Mouse (Mus musculus) limb, embryonic 15.5 days (tissue): ENCODE results near the gene Adcy10. TPM values are rescaled to one million over a fixed set of nuclear protein-coding genes. Genes with fewer than 3 reads are reported as not detected.

Experiments
- ATAC-seq: fragments of 200-750 bp; cut with Nextera tagmentation; 2 replicates; pipeline ENCODE4 v1.8.0; 2017; ENCODE audit warnings: low read depth, moderate TSS enrichment; ENCODE audit not compliant: insufficient number of reproducible peaks, low FRiP score, low TSS enrichment
- H3K27ac ChIP-seq: fragments of 300-500 bp; sonication (generic); 2 replicates; pipeline ENCODE4 v1.5.1; 2015; ENCODE audit warnings: moderate library complexity, mild to moderate bottlenecking, inconsistent platforms
- H3K27me3 ChIP-seq: fragments of 300-500 bp; sonication (generic); 2 replicates; pipeline ENCODE4 v1.6.1; 2015; ENCODE audit warnings: inconsistent platforms
- H3K36me3 ChIP-seq: fragments of 300-500 bp; sonication (generic); 2 replicates; pipeline ENCODE4 v1.6.1; 2015; ENCODE audit warnings: inconsistent platforms
- H3K4me1 ChIP-seq: fragments of 300-500 bp; sonication (generic); 2 replicates; pipeline ENCODE4 v1.6.1; 2015; ENCODE audit warnings: inconsistent platforms
- H3K4me2 ChIP-seq: fragments of 300-500 bp; sonication (generic); 2 replicates; pipeline ENCODE4 v1.6.1; 2015; ENCODE audit warnings: mild to moderate bottlenecking, inconsistent platforms
- H3K4me3 ChIP-seq: fragments of 300-500 bp; sonication (generic); 2 replicates; pipeline ENCODE4 v1.5.1; 2015; ENCODE audit warnings: mild to moderate bottlenecking, inconsistent platforms
- H3K9ac ChIP-seq: fragments of 300-500 bp; sonication (generic); 2 replicates; pipeline ENCODE4 v1.6.1; 2015; ENCODE audit warnings: inconsistent platforms
- H3K9me3 ChIP-seq: fragments of 300-500 bp; sonication (generic); 2 replicates; pipeline ENCODE4 v1.6.1; 2016; ENCODE audit warnings: inconsistent platforms
- WGBS: fragments of 180-500 bp; shearing (Covaris S2); methylation state at CpG from one replicate; pipeline ENCODE4 v1.1.7; 2015; 5-methylcytosine and 5-hydroxymethylcytosine counted together
- polyA plus RNA-seq: library from polyadenylated mRNA; unstranded; fragments of >200 nt; fragmentation: Nextera tagmentation; extraction: Ambion mirVana; gene quantifications from 2 replicates; pipeline ENCODE4 v1.2.1, GENCODE M21; 2015

The Adcy10 gene
- polyA plus RNA-seq, 1 experiment from 2014 or later: 0.13 TPM

DNA sequence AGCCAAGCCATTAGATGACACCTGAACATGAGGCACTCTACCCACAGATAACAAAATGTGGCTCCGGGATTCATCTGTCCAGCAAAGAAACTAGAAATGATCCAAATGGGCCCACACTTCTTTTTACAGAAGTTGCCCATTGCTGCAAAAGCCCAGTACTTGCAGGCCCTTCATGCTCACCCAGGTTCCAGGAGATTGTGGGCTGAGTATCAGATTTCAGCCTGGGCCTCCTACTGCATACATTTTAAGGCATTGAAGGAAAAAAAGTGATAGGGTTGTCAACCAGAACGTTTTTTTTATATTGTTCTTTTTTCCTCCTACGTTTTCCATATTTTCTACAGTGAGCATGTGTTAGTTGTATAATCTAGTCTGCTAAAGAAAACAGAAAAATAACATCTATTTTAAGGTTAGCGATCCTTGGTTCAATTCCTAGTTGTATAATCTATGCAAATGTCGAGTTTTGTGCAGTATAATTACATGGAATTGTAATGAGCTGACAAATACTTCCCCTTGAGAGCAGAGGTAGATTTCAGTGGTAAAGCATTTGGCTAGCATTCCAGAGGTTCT lies 52.3 kb downstream of the Adcy10 start:
- H3K27me3 ChIP-seq: no peaks in the 10 kb centered on the region
- no peak overlapping the region for H3K9ac ChIP-seq
- ATAC-seq: no peak
- H3K27ac ChIP-seq: no peak overlapping the region
- 51% methylated on average over 5 of the region's 5 CpGs for WGBS
- H3K4me3 ChIP-seq: no peak overlapping the region
- no peaks in the 10 kb centered on the region for H3K36me3 ChIP-seq
- no peaks in the 10 kb centered on the region for H3K4me1 ChIP-seq
- H3K4me2 ChIP-seq: no peak overlapping the region
- H3K9me3 ChIP-seq: no peaks in the 10 kb centered on the region

DNA sequence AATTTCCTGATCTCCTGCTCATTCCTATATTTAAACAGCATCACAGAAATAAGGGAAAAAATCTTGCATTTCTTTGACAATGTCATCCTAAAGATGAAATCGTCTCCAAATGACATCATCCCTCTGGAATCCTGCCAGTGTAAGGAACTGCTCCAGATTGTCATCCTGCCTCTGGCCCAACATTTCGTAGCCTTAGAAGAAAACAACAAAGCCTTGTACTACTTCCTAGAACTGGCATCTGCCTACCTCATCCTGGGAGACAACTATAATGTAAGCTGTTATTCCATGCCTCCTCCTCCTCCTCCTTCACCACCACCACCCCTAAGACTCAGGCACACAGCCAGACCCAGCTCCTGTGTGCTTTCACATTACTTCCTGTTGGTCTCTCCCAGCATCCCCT lies 71.7 kb downstream of the Adcy10 start:
- no peaks in the 10 kb centered on the region for H3K9me3 ChIP-seq
- 48% methylated on average over 2 of the region's 2 CpGs for WGBS
- ATAC-seq: no peak

DNA sequence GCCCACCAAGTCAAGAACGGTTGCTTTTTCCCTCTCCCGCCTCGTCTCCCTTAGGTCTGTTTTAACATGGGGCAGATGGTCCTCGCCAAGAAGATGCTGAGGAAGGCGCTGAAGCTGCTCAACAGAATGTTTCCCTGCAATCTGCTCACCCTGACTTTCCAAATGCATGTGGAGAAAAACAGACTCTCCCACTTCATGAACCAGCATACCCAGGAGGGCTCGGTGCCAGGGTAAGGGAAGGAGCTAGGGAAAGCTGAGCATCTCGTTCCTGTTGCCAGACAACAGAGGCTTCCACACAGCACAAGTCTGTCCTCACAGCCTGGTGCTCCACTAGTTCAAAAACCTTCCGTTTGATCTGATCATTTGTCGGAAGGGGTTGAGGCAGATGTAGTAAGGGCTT lies 74.1 kb downstream of the Adcy10 start:
- Histone ChIP-seq H3K27me3 (no peaks in the 10 kb centered on the region), H3K4me3 (no peak overlapping the region), H3K4me1 (no peaks in the 10 kb centered on the region), H3K27ac (no peak overlapping the region), H3K9me3 (no peaks in the 10 kb centered on the region), H3K9ac (no peak overlapping the region), H3K36me3 (no peaks in the 10 kb centered on the region), H3K4me2 (no peak overlapping the region)
- 84% methylated on average over 9 of the region's 9 CpGs for WGBS
- no peak for ATAC-seq

More for the DNA sequence above, 71.7 kb downstream of the Adcy10 start:
- H3K36me3 ChIP-seq: no peaks in the 10 kb centered on the region
- no peaks in the 10 kb centered on the region for H3K4me1 ChIP-seq
- H3K9ac ChIP-seq: no peak overlapping the region
- H3K4me2 ChIP-seq: no peak overlapping the region
- H3K27ac ChIP-seq: no peak overlapping the region
- H3K4me3 ChIP-seq: no peak overlapping the region
- H3K27me3 ChIP-seq: no peaks in the 10 kb centered on the region

DNA sequence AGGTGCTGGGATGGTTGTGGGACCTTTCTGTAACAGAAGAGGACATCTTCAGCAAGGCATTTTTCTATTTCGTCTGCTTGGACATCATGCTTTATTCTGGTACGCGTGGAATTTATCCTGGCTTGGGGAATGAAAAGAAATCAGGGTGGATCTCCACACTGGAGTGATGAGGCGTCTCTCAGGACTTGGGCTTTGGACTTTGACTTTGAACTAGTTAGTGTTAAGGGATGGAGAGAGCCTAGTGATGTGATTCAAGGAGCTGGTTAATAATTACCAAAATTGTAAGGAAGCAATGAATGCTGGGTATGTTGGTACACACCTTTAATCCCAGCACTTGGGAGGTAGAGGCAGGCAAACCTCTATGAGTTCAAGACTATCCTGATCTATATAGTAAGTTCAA lies 80.3 kb downstream of the Adcy10 start:
- Histone ChIP-seq H3K9ac (no peak overlapping the region), H3K4me2 (no peak overlapping the region), H3K4me1 (no peaks in the 10 kb centered on the region), H3K4me3 (no peak overlapping the region), H3K27me3 (no peaks in the 10 kb centered on the region), H3K9me3 (no peaks in the 10 kb centered on the region), H3K27ac (no peak overlapping the region), H3K36me3 (no peaks in the 10 kb centered on the region)
- ATAC-seq: no peak
- 96% methylated on average over 4 of the region's 4 CpGs for WGBS

DNA sequence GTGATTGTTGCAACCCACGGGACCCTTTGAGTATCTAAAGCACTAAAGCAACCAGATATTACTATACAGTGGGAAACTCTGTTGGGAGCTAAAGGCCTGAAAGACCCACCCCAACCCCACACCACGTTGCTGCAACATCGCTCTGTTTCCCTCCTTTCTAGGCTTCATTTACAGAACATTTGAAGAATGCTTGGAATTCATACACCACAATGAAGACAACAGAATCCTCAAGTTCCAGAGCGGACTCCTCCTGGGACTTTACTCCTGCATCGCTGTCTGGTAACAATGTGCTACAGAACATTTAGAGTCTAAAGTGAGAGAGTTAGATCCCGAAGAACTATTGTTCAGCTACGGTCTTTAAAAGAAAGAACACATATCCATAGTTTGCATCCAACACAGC lies 82.5 kb downstream of the Adcy10 start:
- Histone ChIP-seq H3K36me3 (no peaks in the 10 kb centered on the region), H3K4me3 (no peak overlapping the region), H3K27ac (no peak overlapping the region), H3K9me3 (no peaks in the 10 kb centered on the region), H3K4me1 (no peaks in the 10 kb centered on the region), H3K27me3 (no peaks in the 10 kb centered on the region), H3K9ac (no peak overlapping the region), H3K4me2 (no peak overlapping the region)
- WGBS: 70% methylated on average over 7 of the region's 7 CpGs
- ATAC-seq: no peak

DNA sequence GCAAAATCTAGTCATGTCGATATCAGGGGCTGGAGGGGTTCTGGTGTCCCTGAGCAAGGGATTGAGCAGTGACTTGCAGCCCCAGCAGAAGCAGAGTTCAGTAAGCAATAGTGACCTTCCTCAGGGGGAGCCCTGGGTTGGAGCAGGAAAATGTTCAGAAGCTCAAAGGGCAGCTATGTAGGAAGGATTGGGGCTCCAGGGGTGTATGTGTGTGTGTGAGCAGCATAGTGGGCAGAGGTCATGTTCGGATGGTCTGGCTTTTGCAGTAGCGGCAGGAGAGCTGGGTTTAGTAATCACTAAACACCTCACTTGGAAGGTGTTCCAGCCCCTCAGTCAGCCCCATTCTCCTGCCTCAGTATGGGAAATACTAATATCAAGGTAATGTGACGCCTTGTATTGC lies 91.0 kb downstream of the Adcy10 start:
- no peak for ATAC-seq
- Histone ChIP-seq H3K4me3 (no peak overlapping the region), H3K36me3 (no peaks in the 10 kb centered on the region), H3K4me1 (no peaks in the 10 kb centered on the region), H3K4me2 (no peak overlapping the region), H3K9ac (no peak overlapping the region), H3K27ac (no peak overlapping the region), H3K27me3 (no peaks in the 10 kb centered on the region), H3K9me3 (no peaks in the 10 kb centered on the region)
- whole genome bisulfite sequencing: 76% methylated on average over 4 of the region's 4 CpGs

DNA sequence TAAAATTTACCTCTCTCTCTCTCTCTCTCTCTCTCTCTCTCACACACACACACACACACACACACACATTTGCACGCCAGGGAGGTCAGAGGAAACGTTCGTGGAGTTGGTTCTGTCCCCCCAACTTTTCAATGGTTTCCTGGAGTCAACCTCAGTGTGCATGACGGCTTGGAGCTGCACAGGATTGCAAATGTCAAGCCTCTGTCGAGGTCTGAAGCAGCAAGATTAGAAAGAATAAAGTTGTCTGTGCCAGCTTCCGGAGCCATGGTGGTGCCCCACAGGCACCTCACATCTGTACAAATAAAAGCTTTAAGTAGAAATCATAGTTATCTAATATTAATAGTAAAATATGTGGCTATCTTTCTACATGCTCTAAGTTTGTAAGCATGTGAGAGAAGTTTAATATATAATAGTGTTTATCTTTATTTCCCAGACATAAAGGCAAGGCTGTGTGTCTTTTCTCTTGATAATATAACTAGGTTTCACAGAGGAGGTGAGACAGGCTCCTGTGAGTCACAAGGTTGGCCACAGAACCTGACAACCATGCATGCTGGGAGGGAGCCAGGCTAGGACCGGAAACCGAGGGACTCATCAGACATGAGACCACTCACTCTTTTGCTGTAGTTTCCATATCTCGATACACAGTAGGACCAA lies 91.6 kb downstream of the Adcy10 start:
- Histone ChIP-seq H3K4me3 (no peak overlapping the region), H3K9me3 (no peaks in the 10 kb centered on the region), H3K36me3 (no peaks in the 10 kb centered on the region), H3K27me3 (no peaks in the 10 kb centered on the region), H3K4me1 (no peaks in the 10 kb centered on the region), H3K27ac (no peak overlapping the region), H3K9ac (no peak overlapping the region), H3K4me2 (no peak overlapping the region)
- no peak for ATAC-seq
- WGBS: 75% methylated on average over 9 of the region's 9 CpGs

DNA sequence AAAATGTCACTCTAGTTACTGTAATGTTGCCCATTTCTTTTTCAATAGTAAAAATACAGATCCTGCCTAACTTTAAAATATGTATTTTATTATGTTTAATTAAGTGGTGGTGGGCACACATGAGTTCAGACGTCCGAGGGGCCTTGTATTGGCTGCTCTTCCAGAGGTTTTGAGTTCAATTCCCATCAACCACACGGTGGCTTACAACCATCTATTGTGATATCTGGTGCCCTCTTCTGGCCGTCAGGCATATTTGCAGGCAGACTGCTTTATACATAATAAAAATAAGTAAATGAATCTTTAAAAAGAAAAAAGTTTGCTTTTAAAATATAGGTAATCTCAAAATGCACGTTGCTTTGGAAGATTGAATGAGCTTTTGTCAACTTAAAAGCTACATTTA lies 94.3 kb downstream of the Adcy10 start:
- WGBS: 54% methylated on average over 5 of the region's 5 CpGs
- ATAC-seq: no peak

DNA sequence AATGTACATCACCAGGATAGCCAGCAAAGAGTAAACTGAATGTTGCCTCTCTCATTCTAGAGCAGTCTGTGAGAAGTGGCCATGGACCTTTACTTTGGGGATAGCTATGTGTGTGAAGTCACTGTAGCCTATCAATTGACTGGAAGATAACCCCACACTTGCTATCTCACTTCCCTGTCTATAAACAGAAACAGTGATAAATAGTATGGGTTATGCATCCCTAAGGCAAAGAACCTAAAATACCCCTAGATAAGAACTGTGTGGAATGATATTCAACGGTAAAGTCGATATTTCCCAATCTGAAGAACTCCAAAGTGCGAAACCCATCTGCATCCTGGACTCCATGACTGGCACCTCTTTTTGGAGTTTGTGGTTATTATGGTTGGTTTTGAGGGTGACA lies 96.3 kb downstream of the Adcy10 start:
- Histone ChIP-seq H3K4me2 (no peak overlapping the region), H3K27me3 (no peaks in the 10 kb centered on the region), H3K4me3 (no peak overlapping the region), H3K4me1 (peaks cover 8% of the 10 kb centered on the region), H3K9ac (no peak overlapping the region), H3K36me3 (no peaks in the 10 kb centered on the region), H3K27ac (no peak overlapping the region), H3K9me3 (no peaks in the 10 kb centered on the region)
- WGBS: 90% methylated on average over 3 of the region's 3 CpGs
- no peak for ATAC-seq

More for the DNA sequence above, 94.3 kb downstream of the Adcy10 start:
- H3K36me3 ChIP-seq: no peaks in the 10 kb centered on the region
- peaks cover 2% of the 10 kb centered on the region; the same call in 1 of the 2 replicates for H3K4me1 ChIP-seq
- no peak overlapping the region for H3K4me3 ChIP-seq
- no peaks in the 10 kb centered on the region for H3K9me3 ChIP-seq
- no peaks in the 10 kb centered on the region for H3K27me3 ChIP-seq
- H3K4me2 ChIP-seq: no peak overlapping the region
- H3K9ac ChIP-seq: no peak overlapping the region
- no peak overlapping the region for H3K27ac ChIP-seq

DNA sequence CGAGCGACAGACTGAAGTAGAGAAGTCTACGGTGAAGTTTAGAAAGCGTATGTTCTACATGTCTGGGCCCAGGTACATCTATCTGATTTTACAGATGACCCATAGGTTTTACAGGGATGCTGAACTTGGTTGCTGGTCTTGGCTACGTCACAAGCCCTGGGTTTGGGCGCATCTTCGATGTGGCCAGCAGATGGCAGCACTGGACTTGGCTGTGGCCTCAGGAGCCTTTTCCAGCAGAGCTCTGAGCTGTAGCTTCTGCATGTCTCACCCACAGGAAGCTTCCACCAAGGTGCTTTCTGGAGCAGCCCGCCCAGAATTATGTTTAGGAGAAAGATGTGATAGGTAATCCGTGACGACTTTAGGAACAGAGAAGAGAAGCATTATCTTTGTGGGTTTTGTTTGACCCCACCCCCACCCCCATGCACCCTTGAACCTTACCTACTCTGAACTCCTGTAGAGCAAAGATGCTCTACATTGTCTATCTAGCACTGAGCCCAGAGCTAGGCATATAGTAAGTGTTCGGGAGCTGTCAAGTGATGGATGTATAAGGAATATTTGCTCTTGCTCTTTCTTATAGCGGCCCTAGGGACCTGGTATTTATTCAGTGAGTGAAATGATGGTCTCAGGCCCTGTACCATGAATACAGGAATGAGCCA lies 98.7 kb downstream of the Adcy10 start:
- no peaks in the 10 kb centered on the region for H3K36me3 ChIP-seq
- 30% methylated on average over 12 of the region's 12 CpGs for WGBS
- peaks cover 8% of the 10 kb centered on the region for H3K4me1 ChIP-seq
- H3K27ac ChIP-seq: no peak overlapping the region
- no peak overlapping the region for H3K4me3 ChIP-seq
- H3K9me3 ChIP-seq: no peaks in the 10 kb centered on the region
- H3K27me3 ChIP-seq: no peaks in the 10 kb centered on the region
- no peak overlapping the region for H3K4me2 ChIP-seq
- H3K9ac ChIP-seq: no peak overlapping the region
- peak; percentile 76; the same call in 1 of the 2 replicates for ATAC-seq

DNA sequence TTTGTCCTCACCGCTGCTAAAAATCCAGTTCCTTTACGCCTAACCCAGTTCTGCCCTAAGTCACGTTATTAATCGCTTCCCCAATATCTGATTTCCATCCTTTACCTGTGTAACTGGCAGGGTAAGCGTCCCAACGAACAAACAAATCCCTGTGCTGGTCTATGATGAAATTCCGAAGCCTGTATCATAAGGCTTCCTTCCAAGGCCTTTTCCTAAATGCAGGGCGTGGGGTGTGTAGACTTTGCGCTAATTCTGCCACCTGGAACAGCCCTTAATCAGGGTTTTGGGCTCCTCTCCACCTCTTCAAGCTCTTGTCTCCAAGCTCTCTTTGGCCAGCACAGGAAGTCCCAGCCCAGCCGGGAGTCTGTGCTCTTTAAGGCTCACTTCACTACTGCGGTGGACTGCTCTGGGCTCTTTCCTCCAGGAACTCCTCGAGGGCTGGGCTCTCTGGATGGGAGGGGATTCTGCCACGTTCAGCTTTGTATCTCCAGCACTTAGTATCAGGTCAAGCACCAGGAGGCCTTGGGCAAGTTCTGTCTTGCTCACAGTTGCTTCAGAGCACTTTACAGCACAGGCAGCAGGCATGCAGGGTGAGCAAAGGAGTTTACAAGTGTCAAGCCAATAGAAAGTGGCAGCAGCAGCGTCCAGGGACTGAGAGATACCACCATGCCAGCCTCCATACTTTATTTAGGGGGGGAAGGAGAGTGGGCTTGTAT lies 100.6 kb downstream of the Adcy10 start:
- whole genome bisulfite sequencing: 55% methylated on average over 14 of the region's 14 CpGs
- no peak overlapping the region for H3K4me2 ChIP-seq
- H3K4me3 ChIP-seq: no peak overlapping the region
- no peaks in the 10 kb centered on the region for H3K9me3 ChIP-seq
- H3K27ac ChIP-seq: no peak overlapping the region
- peaks cover 8% of the 10 kb centered on the region for H3K4me1 ChIP-seq
- H3K36me3 ChIP-seq: no peaks in the 10 kb centered on the region
- H3K9ac ChIP-seq: no peak overlapping the region
- no peak for ATAC-seq
- no peaks in the 10 kb centered on the region for H3K27me3 ChIP-seq

DNA sequence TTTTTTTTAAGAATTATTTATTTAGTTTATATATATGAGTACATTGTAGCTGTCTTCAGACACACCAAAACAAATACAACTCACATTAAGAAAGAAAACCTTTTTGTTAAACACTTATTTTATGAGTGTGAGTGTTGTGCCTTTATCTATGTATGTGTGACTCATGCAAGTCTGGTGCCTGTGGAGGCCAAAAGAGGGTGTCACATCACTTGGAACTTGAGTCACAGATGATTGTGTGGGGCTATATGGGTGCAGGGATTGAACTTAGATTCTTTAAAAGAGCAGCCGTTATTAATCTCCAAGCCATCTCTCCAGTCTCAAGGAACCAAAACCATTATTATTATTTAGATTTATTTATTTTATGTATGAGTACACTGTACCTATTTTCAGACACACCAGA lies 101.4 kb downstream of the Adcy10 start:
- peaks cover 8% of the 10 kb centered on the region for H3K4me1 ChIP-seq
- no peak overlapping the region for H3K4me2 ChIP-seq
- H3K27me3 ChIP-seq: no peaks in the 10 kb centered on the region
- ATAC-seq: no peak
- H3K9ac ChIP-seq: no peak overlapping the region
- H3K27ac ChIP-seq: no peak overlapping the region
- H3K36me3 ChIP-seq: peaks cover 1% of the 10 kb centered on the region; the same call in 1 of the 2 replicates
- H3K9me3 ChIP-seq: no peaks in the 10 kb centered on the region
- WGBS: 89% methylated on average over 1 of the region's 1 CpGs
- H3K4me3 ChIP-seq: no peak overlapping the region
